Mouse (Mus musculus): ENCODE measurements around the gene Chst12.

- TF ChIP-seq CTCF (IDR thresholded peaks at IDR 0.05; ENCODE audit: insufficient read depth, low read length) (no peak), POLR2A (IDR thresholded peaks at IDR 0.05; ENCODE audit: borderline replicate concordance, extremely low read depth, low read depth, low read length) (no peak)
Observed at GRCm38 (mm10) chr5:140517921-140518230, 12.5 kb downstream of the Chst12 start.
